Mouse (Mus musculus): ENCODE measurements around the gene Abcb9. TPM values are rescaled to one million over a fixed set of nuclear protein-coding genes. Genes with fewer than 3 reads are reported as not detected.

The Abcb9 gene
- polyA plus RNA-seq, 1 experiment, result 1.4 TPM

DNA sequence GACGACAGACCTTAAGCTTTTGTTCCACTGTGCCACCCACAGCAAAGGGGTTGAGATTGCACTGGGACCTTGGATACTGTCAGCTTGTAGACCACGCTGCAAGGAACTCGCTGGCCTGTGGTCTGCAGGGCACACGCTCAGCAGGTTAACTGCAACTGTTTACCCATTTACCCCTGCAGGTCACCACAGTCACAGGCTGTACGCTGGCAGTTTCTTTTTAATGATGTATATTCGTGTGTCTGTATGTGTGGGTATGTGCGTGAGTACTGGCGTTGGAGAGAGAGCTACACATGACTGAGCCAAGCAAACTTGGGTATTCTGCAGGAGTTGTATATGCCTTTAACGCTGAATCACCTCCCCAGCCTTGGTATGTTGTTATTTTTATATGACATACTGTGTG lies 76.9 kb downstream of the Abcb9 start:
- no peak for TF ChIP-seq GATA1 (IDR thresholded peaks at IDR 0.05; ENCODE audit: low read length)

GRCm38 (mm10) chr5:124017941-124018340 lies 77.7 kb downstream of the Abcb9 start:
- TF ChIP-seq GATA1 (IDR thresholded peaks at IDR 0.05; ENCODE audit: low read length), result no peak

DNA sequence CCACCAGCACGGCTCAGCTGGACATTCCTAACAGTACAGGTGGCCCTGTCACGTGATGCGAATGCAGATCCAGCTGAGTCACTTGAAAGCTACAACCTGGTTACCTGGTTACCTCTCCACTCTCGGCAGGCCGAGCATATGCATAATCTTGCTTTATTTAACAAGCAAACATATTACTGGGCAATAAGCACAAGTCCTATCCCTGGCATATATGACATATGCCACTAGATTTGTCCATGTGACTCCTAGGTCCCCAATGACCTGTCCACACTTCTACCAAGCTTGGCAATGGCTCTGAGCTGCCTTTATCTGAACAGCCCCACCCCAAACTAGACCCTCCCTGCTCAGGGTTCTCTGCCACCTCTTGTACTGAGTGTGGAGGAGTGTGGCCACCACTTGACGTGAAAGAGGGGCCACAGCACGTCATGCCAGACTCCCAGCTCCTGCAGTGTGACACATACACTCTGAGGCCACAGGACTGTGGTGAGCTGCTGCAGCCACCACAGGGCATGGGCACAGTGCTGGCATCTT lies 79.2 kb downstream of the Abcb9 start:
- TF ChIP-seq GATA1 (IDR thresholded peaks at IDR 0.05; ENCODE audit: low read length), result no peak

DNA sequence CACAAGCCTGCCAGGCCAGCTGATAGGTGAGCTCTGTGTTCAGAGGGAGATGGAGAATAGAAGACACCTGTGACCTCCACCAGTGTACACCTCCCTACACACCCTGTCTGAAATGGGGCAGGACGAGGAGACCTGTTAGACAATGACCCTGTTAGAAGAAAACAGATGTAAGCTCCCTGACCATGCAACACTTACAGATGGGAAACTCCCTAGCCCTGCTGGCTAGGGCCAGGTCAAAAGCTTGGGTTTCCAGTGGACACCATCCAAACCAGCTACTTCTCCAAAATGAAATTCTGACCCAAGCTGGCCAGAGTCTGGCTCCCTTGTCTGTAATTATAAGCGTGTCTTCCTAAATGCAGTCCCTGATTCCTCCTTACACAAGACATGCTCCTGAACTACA lies 79.9 kb downstream of the Abcb9 start:
- TF ChIP-seq GATA1 (IDR thresholded peaks at IDR 0.05; ENCODE audit: low read length), result no peak

DNA sequence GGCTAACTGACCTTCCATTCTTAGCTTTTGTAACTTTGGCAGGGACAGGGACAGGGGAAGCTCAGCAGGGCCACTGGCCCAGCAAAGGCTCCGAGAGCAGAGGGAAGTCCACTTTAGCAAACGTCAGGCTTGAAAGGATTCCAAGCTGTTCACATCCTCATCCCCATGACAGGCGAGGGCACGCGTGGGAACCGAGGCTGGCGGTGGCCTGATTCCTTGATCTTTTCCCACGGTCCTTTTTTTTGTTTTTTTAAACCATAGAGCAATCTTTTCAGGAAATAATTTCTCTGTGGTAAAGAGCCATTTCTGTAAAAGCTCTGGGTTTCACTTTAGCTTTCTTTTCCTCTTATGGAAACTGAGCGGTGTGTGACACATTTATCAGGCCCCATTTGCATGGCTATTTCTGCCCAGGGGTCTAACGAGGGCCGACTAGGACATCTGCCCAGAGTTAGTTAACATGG lies 80.8 kb downstream of the Abcb9 start:
- no peak for TF ChIP-seq GATA1 (IDR thresholded peaks at IDR 0.05; ENCODE audit: low read length)

GRCm38 (mm10) chr5:124014180-124014579 lies 81.4 kb downstream of the Abcb9 start:
- no peak for TF ChIP-seq GATA1 (IDR thresholded peaks at IDR 0.05; ENCODE audit: low read length)

GRCm38 (mm10) chr5:124013747-124014146 lies 81.9 kb downstream of the Abcb9 start:
- TF ChIP-seq GATA1 (IDR thresholded peaks at IDR 0.05; ENCODE audit: low read length), result no peak

DNA sequence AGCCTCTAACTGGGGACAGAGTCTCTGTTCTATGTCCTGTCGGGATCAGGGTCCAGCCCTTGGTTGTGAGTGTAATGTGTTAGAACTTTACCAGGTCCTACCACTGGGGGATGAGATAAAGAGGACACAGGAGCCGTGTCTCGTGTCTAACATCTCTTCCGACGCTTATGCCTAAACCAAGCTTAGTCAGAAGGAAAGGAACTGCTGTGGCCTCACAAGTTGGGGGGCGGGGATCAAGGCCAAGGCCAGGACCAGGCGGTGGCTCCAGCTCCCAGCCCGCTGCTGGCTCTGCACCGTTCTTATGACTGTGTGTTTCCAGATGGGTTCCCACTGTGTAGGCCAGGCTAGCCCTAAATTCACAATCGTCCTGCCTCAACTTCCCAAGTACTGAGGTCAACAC lies 82.7 kb downstream of the Abcb9 start:
- TF ChIP-seq GATA1 (IDR thresholded peaks at IDR 0.05; ENCODE audit: low read length), result no peak

- TF ChIP-seq GATA1 (IDR thresholded peaks at IDR 0.05; ENCODE audit: low read length), result no peak
Observed at GRCm38 (mm10) chr5:124011927-124012326, 83.7 kb downstream of the Abcb9 start.

Other genes starting within 250 kb of the Abcb9 start
- not detected in 2 replicates for gene Hcar2, start 230.3 kb downstream of the Abcb9 start, polyA plus RNA-seq (2012)
- not detected in 2 replicates for gene Hcar1, start 215.8 kb downstream of the Abcb9 start, polyA plus RNA-seq (2012)
- gene Denr, start 188.6 kb downstream of the Abcb9 start, polyA plus RNA-seq (2012), result 169 and 194 TPM in 2 replicates
- not detected in 2 replicates for gene Gm43518, start 168.4 kb downstream of the Abcb9 start, polyA plus RNA-seq (2012)
- gene Ccdc62, start 165.1 kb downstream of the Abcb9 start, polyA plus RNA-seq (2012), result 4.1 and 6.2 TPM in 2 replicates
- 20.2 and 23.1 TPM in 2 replicates for gene Hip1r, start 122.2 kb downstream of the Abcb9 start, polyA plus RNA-seq (2012)
- 137 and 177 TPM in 2 replicates for gene Vps37b, start 63.5 kb downstream of the Abcb9 start, polyA plus RNA-seq (2012)
- gene Ogfod2, start 16.5 kb upstream of the Abcb9 start, polyA plus RNA-seq (2012), result 58.9 and 82.0 TPM in 2 replicates
- gene Arl6ip4, start 20.3 kb upstream of the Abcb9 start, polyA plus RNA-seq (2012), result 135 and 142 TPM in 2 replicates
- gene Pitpnm2, start 154.0 kb upstream of the Abcb9 start, polyA plus RNA-seq (2012), result 50.5 and 55.3 TPM in 2 replicates
- gene Mphosph9, start 232.2 kb upstream of the Abcb9 start, polyA plus RNA-seq (2012), result 2.8 and 3.0 TPM in 2 replicates
- gene 2810006K23Rik, start 232.3 kb upstream of the Abcb9 start, polyA plus RNA-seq (2012), result 5.3 and 6.9 TPM in 2 replicates

Data from G1E-ER4 (cell line).